Mouse (Mus musculus): ENCODE measurements around the gene Fam81a.
A peak's percentile ranks its signal among the peaks of the same experiment; 100 is the strongest.

The Fam81a gene

GRCm38 (mm10) chr9:70110871-70111270 is 31.5 kb downstream of the Fam81a start:
- DNase-seq (ENCODE audit: low read depth, low spot score) = no peak

DNA sequence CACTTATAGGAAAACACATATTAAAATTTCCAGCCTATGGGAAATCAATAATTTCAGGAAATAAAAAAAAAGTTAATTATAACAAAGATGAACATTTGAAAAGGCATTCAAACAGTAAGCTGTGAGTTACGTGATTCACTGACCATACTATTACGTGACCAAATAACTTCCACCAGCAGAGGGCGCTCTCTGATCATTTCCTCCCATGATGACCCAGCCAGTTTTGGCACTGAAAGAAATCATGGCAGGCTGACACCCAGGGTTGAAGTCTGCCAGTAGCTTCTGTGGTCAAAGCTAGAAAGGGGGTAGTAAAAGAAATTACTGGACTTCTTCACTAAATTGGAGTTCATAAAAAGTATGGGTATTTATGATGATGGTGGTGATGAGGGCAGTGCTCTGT is 33.1 kb downstream of the Fam81a start:
- DNase-seq (ENCODE audit: low read depth, low spot score) = peak; percentile 85

DNA sequence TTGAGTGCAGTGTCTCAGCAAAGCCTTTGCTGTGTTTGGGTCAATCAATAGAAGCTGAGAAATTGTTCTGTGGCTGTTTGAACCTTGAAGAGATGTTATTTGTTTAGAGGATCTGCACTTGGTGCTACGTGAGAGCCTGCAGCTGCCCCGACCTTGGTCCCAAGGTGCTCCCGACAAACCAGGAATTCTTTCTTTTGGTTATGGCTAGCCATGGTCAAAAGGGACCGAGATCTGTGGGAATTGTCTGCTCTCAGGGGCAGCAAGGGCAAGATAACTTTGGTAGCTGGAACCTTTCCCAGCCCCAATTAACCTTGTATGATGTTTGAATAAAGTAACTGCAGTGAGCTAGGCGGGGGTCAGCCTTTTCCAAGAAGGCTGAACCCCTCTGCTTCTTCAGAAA is 34.2 kb downstream of the Fam81a start:
- no peak for DNase-seq (ENCODE audit: low read depth, low spot score)

GRCm38 (mm10) chr9:70105573-70105972 is 36.8 kb downstream of the Fam81a start:
- DNase-seq (ENCODE audit: low read depth, low spot score) = no peak

DNA sequence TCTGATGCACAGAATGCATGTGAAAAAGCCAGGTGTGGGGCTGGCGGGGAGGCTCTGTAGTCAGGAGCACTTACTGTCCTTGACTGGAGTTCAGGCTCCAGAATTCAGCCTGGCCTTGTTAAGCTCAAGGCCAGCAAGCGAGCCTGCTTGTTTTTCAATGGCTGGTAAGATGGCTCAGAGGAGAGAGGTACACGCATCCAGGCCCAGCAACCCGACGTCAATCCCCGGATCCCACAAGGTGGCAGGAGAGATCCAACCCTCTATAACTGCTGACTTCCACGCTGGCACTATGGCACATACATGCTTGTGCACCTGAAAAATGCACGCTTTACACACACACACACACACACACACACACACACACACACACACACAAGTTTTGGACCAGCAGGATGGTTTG is 39.3 kb downstream of the Fam81a start:
- peak; percentile 65 for DNase-seq (ENCODE audit: low read depth, low spot score)

- no peak for DNase-seq (ENCODE audit: low read depth, low spot score)
Measured at GRCm38 (mm10) chr9:70097542-70097941, 44.8 kb downstream of the Fam81a start.

- no peak for DNase-seq (ENCODE audit: low read depth, low spot score)
Measured at GRCm38 (mm10) chr9:70095016-70095415, 47.3 kb downstream of the Fam81a start.

- DNase-seq (ENCODE audit: low read depth, low spot score) = no peak
Measured at GRCm38 (mm10) chr9:70090541-70090940, 51.8 kb downstream of the Fam81a start.

GRCm38 (mm10) chr9:70088786-70089096 is 53.6 kb downstream of the Fam81a start:
- no peak for DNase-seq (ENCODE audit: low read depth, low spot score)

DNA sequence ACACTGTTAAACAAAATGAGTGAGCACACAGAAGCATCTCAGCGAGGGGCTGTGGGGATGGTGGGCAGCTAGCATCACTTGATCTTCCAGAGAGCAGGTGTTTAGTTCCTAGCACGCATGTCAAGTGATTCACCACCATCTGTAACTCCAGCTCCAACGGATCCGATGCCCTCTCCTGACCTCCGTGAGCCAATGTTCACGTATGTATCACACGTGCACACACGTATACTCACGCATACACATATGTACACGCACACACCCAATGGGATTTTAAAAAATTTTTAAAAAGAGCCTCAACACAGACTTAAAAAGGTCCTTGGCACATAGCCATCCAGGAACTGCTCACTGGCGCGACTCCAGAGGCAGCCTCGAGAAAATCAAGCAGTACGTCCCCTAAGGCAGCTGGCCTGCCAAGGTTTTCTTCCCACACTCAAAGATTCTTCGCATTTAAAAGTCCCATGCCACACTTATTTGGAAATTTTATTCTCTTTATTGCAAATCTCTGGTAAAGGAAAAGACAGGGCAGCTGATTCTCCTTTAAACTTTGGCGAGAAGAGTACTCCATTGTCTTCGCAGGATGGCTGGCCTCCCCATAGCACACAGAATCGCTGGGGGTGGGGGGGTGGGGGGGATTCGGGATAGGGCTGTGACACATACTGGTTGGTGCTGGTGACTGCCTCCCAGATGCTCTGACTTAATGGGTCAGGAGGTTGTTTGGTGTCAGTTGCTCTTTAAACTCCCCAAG is 54.1 kb downstream of the Fam81a start:
- no peak for DNase-seq (ENCODE audit: low read depth, low spot score)

GRCm38 (mm10) chr9:70087379-70087778 is 55.0 kb downstream of the Fam81a start:
- peak; percentile 96 for DNase-seq (ENCODE audit: low read depth, low spot score)

GRCm38 (mm10) chr9:70086091-70086490 is 56.3 kb downstream of the Fam81a start:
- DNase-seq (ENCODE audit: low read depth, low spot score) = peak; percentile 80

DNA sequence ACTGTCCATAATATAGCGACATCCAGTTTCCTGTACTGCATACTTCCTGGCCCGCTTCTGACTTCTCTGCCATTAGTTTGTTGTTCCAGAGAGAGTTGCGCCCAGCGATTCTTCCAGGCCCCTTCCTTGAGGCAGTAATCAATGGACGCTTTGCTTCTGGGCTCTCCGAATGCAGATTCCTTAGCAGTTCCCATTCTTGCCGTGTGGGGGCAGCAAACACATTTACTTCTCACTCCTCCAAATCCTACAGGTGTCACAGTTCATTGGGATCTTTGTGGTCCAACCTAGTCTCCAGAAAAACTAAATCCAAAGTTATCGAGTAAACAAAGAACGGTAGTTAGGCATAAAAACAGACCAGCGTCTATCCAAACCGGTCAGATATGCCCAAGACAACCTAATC is 58.3 kb downstream of the Fam81a start:
- DNase-seq (ENCODE audit: low read depth, low spot score) = peak; percentile 90

DNA sequence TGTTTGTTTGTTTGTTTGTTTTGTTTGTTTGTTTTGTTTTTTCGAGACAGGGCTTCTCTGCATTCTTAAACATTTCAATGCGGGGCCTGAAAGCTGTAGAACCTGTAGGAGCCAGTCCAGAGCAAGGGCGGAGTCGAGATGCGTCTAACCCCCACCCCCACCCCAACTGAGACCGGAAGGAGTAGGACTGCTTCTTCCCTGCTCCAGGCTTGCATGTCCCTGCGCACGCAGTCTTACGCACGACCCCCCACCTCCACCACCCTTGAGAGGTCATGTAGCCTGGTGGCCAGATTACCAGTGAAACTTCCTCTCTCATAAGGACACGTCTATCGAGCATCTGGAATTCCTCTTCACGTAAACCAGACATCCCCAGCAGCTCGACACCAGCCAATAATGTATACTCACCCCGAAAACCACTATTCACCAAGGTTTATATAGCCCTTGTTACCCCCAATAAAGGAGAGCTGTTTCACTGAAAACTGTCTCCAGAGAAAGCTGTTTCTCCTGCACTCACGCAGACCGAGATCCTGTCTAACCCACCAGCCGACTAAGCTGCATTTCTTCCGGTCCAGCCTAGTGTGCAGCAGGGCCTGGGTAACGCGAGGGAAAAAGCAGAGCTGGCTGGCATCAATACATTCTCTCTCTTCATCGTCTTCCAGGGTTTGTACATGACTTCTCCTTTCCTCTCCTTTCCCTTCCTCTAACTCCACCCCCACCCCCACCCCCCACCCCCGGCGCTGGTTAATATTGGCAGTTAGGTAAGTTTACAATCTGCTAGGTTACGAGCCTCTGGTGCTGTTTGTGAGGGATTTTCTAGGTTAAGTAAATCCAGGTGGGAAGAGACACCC is 59.8 kb downstream of the Fam81a start:
- DNase-seq (ENCODE audit: low read depth, low spot score) = peak; percentile 91

- DNase-seq (ENCODE audit: low read depth, low spot score) = no peak
Measured at GRCm38 (mm10) chr9:70081767-70082166, 60.6 kb downstream of the Fam81a start.

GRCm38 (mm10) chr9:70080976-70081375 is 61.4 kb downstream of the Fam81a start:
- DNase-seq (ENCODE audit: low read depth, low spot score) = peak; percentile 30

DNA sequence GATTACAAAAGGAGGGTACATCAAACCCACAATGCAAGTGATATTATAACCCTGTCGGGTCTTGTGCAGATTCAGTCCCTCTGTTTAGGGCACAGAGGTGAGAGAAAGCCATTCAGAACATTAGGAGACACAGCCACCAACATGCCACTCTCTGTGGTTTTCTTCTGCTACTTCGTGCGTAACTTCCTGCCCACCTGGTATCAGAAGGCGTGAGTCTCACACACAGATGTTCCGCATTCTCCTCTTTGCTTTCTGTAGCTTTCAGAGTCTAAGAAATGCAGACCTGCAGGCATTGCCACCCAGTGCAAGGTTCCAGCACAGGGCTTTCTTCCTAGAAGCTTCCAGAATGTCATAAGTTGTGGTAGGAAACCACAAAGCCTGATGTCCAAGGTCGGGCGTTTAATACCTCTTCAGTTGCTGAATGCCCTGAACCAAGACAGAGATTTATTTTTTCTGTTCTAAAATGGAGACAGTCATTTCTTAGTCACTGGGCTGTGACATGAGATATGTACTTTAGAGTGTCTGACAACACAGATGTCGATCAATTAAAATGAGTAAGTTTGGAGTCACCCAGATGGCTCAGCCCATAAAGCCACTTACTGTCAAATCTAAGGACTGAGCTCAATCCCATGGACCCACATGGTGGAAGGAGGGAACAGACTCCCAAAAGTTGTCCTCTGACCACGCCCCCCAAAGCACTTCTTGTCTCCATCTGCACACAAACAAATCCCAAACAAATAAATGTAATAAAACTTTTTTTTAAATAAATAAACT is 62.1 kb downstream of the Fam81a start:
- no peak for DNase-seq (ENCODE audit: low read depth, low spot score)

DNA sequence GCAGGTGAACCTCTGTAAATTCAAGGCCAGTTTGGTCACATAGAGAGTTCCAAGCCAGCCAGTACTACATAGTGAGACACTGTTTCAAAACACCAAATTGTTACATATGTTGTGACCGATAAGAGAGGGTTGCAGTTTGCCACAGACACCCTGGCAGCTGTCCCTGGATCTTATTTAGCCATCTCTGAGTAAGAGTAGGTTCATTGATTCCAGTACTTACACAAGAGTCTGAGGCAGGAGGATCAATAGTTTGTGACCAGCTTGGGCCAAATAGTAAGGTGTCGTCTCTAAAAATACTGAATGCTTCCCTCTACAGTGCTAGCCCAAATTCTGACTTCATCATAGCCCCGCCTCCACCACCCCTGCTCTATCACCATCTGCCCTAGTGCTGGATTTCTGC is 64.3 kb downstream of the Fam81a start:
- DNase-seq (ENCODE audit: low read depth, low spot score) = no peak

GRCm38 (mm10) chr9:70077170-70077569 is 65.2 kb downstream of the Fam81a start:
- no peak for DNase-seq (ENCODE audit: low read depth, low spot score)

GRCm38 (mm10) chr9:70072387-70072786 is 70.0 kb downstream of the Fam81a start:
- DNase-seq (ENCODE audit: low read depth, low spot score) = peak; percentile 49

- no peak for DNase-seq (ENCODE audit: low read depth, low spot score)
Measured at GRCm38 (mm10) chr9:70069961-70070435, 72.4 kb downstream of the Fam81a start.

DNA sequence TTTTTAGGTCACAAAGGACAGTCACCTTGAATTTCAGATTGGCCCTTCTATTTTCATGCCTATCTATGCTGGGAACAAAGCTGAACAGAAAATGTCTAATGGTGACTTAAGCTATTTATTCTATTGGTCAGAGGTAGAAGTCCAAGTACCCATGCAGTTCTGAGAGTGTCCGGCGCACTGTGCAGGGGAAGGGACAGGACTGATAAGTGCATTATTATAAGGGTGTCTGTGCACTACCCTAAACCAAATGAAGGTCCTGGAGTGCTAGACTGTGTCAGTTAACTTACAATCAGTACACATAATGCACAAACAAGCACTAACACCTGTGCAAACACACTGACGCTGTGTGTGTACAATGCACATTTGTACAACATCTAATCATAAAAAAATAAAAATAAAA is 74.9 kb downstream of the Fam81a start:
- no peak for DNase-seq (ENCODE audit: low read depth, low spot score)
